Mouse (Mus musculus): ENCODE measurements around the gene Hirip3.

- TF ChIP-seq CTCF (conservative IDR thresholded peaks at IDR 0.05; ENCODE audit: insufficient read depth, insufficient read length, low read depth, low read length), result no peak
- no peak for TF ChIP-seq POLR2A (IDR thresholded peaks at IDR 0.05; ENCODE audit: low read depth, low read length)
Observed at GRCm38 (mm10) chr7:126847421-126848398, 14.1 kb upstream of the Hirip3 start.

Measured in kidney, adult 2 months (tissue).